Mouse (Mus musculus) mouse embryonic stem cell (cell line): ENCODE measurements at regions not wholly inside any gene's neighbourhood (a gene's known extent, or its start where the extent isn't known, plus 50 kb on each side); places are given as distances from the start of the nearest gene placed in this dataset.

Experiments
- in situ Hi-C, 2 experiments: fragments of 300-500 bp; cut with MboI; formaldehyde crosslinking; loops; 1 replicate in 1 of 2; 3 replicates in 1 of 2; pipeline ENCODE4 v1.14.3; 2019 to 2020; ENCODE audit warnings: low sequenced_read_pairs in 2 of 2, low pct_unique_long_range_greater_than_20kb in 1 of 2, mixed read lengths in 1 of 2; ENCODE audit not compliant: unreplicated experiment in 1 of 2

GRCm38 (mm10) chr5:149338016-149338696 lies 73.4 kb upstream of the Medag start:
- in situ Hi-C loops = loop anchor here in 1 of 2 experiments (5.0 kb wide), 1 partner anchor 66 kb away; no protein-coding TSS in a partner anchor

GRCm38 (mm10) chr5:149338697-149339078 lies 72.9 kb upstream of the Medag start:
- in situ Hi-C loops = loop anchor here in 1 of 2 experiments (5.0 kb wide), 1 partner anchor 66 kb away; no protein-coding TSS in a partner anchor

DNA sequence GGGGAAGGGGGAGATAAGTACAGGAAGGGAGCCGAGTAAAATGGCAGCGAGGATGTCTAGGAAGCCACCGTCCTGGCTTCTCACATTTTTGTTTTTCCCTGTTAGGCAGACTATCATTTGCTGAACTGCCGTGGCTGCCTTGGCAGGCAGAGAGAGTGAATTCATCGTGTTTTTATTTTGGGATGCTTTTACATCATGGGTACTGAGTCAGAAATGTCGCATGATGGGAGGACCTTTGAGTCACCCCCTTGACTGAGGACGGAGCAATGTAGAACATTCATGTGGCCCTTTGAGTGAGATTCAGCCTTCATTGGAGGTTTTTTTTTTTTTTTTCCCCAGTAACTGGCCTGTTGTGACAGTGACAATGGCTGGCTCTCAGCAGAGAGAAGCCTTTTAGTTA lies 71.2 kb upstream of the Medag start:
- in situ Hi-C loops = no loop called here

- in situ Hi-C loops = no loop called here
These were observed 70.1 kb upstream of the Medag start for GRCm38 (mm10) chr5:149341461-149341860.

- in situ Hi-C loops = no loop called here
These were observed 67.7 kb upstream of the Medag start for GRCm38 (mm10) chr5:149343610-149344527.

- in situ Hi-C loops = no loop called here
These were observed 67.1 kb upstream of the Medag start for GRCm38 (mm10) chr5:149344528-149344855.

DNA sequence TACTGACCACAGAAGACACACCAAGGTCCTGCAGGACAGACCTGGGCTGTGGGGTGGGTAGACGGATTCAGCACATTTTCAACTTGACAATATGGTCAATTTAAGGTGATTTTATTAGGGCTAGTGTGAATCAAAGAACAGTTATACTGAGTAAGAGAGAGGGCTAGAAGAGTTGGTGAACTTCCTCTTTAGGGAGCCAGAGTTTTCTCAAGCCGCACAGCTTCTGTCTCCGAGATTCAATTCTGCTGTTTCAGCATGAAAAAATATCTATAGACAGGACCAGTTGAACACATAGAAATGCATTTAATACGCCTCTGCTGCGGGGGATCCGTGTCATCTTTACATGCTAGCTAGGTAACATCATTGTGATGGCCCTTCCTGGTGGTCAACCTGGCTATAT lies 66.4 kb upstream of the Medag start:
- in situ Hi-C loops = no loop called here

GRCm38 (mm10) chr5:149349685-149350084 lies 61.9 kb upstream of the Medag start:
- in situ Hi-C loops = no loop called here

DNA sequence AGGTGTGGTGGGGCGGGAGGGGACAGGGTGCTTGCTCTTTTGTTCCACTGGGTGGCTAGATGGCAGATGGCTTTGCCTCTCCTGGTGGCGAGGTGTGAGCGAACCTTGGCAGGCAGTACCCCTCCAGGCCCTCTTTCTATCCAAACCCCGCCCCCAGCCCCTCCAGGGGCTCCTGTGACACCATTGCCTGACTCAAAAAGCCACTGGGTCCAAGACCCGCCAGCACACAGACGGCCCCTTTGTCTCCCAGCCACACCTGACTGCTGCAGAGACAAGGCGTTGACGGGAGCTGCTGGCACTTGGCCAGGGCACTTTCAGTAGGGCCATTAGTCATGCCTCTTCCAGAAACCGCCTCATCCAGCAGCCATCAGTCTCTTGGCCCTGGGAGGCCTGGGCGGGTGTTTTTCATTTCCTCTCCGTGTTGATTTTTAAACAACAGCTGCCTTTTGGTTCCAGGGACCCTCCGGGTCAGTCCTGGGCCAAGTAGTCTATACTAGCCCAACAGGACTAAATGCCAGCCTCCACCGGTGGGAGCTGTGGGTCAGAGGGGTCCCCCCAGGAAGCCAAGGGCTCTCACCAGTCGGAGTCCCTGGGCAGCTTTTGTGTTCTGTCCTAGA lies 58.4 kb upstream of the Medag start:
- in situ Hi-C loops = no loop called here

DNA sequence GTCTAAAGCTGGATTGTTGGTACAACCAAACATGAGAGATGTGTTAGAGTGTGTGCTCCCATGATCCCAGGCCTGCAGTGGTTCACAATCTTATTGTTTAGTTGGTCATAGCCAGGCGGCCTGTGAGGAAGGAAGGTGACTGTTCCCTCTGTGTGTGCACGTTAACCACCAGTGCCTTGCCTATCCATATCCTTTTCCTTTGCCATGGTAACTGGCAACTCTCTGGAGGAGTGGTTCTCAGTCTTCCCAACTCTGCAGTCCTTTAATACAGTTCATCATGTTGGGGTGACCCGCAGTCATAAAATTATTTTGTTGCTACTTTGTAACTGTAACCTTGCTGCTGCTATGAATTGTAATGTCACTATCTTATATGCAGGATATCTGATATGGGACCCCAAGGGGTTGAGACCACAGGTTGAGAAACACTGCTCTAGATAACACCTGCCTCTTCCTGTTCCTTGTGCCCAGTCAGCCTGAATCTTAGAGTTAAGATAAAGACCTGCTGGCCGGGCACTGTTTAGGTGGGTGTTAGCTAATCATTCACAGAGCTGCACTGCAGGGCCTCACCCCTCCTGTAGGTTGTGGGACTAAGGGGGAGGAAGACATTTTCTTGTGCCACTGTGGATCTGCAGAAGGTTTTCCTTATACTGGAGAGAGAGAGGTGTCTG lies 57.0 kb upstream of the Medag start:
- in situ Hi-C loops = no loop called here

GRCm38 (mm10) chr5:149355131-149355530 lies 56.4 kb upstream of the Medag start:
- in situ Hi-C loops = no loop called here

- in situ Hi-C loops = no loop called here
These were observed 54.6 kb upstream of the Medag start for GRCm38 (mm10) chr5:149356970-149357369.
